Mouse (Mus musculus) gastrocnemius, postnatal 14 days (tissue): ENCODE results near the gene Nfya. TPM values are rescaled to one million over a fixed set of nuclear protein-coding genes. Genes with fewer than 3 reads are reported as not detected.
A peak's percentile ranks its signal among the peaks of the same experiment; 100 is the strongest.

Experiments used
- DNase-seq: peaks from one replicate; pipeline ENCODE4 v3.0.0; 2021; ENCODE audit warnings: mixed read lengths
- intact Hi-C: fragments of 180-260 bp; cut with DNase I; formaldehyde crosslinking; loops from one replicate; pipeline ENCODE4 v1.15.1; 2025; ENCODE audit warnings: low total_unique reads
- long read RNA-seq, 2 experiments: library from polyadenylated mRNA; stranded (forward); transcript quantifications; one replicate each; pipeline ENCODE4 v2.0.0; 2021
- total RNA-seq, 2 experiments: library from RNA; stranded (reverse); gene quantifications; 2 replicates each; pipeline ENCODE4 v1.2.3; 2021

Nfya gene
- 1 to 10 TPM; 9.1 to 9.3 TPM for total RNA-seq
- long read RNA-seq, experiment 1: 0 reads
- long read RNA-seq, experiment 2, partial matches to known transcripts: 0 of 1 reads
- long read RNA-seq, experiment 2, other reads (novel, unspliced or antisense): 1 of 1 reads

DNA sequence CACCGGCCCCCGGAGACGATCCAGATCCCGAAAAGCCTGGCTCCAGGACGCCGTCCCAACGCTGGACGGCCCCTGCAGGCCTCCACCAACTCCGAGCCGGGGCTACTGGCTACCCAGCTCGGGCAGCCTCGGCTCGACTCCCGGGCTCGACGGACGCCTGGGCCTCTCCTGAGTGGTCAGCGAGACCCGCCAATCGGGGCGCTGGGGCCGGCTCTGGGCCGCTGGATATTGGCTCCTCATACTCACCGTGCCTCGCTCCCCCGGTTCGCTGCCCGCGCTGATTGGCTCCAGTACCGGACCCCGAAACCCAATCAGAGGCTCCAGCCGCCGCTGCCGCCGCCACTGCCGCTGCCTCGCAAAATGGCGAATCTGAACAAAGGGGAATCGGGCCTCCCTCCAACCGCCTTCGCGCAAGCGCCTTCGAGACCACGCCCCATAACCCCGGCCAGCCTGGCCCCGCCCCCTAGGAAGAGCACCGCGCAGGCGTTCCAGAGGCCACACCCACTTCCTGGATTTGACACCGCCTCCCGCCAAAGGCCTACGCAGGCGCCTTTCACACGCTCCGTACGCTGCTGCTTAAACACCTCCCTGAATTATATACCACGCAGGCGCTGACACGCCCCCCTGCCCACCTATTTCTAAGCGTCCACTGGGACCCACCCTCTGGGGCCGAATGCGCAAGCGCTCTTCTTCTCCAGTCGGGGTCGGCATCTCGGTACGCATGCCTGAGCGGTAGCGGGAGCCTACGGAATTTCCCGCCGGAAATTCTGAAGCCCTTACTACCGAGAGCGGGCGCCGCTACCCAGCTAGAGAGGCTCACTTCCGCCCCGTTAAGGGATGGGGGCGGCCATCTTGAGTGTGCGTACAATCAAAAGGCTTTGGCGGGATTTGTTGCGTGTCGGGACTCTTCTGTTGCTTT is at the start of gene Nfya, which contains the start of gene Oard1:
TSS of gene Nfya (minus strand) at position 527 of the 919 bp plus-strand sequence.
TSS of gene Oard1 (plus strand) at position 635 of the 919 bp plus-strand sequence.
- intact Hi-C loops: no loop called here
- peak; percentile 100 for DNase-seq

DNA sequence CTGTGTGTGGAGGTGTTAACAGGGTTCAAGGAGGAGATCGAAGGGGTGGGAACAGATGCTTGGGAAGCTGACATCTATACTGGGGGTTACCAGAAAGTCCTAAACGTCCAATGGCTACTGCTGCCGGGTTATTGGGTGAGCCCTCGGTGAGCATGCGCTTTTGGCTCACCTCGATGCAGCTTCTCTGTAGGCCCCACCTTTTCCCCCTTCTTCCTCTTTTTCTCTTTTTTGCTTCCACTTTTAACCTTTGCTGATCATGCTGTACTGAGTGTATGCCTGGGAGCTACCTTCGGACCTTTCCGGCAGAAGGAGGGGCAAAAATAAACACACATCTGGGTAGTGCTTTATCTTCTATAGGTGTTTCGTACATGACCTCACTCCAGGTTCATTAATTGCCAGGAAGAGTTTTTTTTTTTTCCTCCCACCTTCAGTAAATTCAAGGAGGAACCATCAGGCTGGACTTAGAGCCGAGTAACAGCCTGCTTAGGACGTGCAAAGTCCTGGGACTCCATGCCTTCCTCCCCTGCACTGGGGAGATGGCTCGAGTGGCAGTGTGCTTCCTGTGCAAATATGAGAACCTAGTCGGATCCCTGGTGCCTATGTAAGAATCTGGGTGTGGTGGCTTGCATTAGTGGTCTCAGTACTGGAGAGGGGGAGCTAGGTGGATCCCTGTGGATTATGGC is 48.4 kb upstream of the Nfya start:
- DNase-seq: no peak
- intact Hi-C loops: no loop called here

DNA sequence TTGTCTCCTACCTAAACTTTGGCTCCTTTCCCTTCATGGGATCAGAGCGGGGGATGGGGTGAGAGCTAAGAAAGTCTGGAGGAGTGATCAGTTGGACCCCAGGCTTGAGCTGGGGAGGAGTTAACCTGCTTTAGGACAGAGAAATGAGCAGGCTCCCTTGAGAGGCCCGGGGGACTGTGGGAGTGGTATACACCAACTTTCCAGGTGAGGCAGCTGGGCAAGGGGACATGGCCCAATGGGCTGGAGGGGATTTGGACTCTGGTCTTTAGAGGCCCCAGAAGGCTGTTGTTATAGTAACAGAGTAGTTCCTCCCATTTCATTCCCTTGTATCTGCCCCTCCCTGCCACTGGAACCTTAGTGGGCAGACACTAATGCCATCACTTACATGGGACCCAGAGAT is 46.2 kb upstream of the Nfya start:
- intact Hi-C loops: no loop called here
- no peak for DNase-seq

DNA sequence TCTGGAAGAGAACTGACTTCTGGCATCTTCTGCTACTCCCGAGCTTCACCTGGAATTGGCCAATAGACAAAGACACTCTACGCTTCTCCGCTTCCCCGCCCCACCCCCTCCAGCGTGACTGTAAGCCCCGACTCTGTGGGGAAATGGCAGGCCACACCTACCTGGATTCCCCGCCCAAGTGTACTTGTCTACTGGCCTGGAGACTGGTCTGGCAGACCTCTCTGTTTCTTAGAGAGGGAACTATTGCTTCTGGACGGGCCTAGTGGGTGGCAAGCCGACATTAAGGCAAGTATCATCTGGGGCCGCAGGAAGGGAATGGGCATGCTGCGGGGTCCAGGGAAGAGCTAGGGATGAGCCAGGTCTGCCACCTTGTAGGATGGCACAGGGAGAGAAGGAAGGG is 45.0 kb upstream of the Nfya start, which contains the start of gene Unc5cl:
TSS of gene Unc5cl (plus strand) at position 214 of the 400 bp plus-strand sequence.
- intact Hi-C loops: no loop called here
- no peak for DNase-seq

DNA sequence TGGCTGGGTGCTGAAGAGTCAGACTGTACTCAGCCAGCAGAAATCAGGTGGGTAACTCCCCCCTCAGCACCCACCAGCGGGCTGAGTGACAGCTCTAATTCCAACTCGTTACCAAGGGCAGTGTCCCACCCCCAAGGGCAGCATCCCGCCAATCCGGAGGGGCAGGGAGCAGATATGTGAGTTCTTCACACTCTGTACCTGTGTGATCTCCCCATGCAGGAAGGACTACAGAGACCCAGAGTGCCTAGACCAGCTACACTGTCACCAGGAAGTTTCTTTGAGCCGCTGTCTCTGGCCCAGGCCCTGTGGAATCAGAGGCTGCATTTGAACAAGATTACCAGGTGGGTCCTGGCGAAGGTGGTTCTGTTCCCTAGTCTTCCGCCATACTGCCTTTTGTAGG is 44.5 kb upstream of the Nfya start:
- no peak for DNase-seq
- intact Hi-C loops: no loop called here

DNA sequence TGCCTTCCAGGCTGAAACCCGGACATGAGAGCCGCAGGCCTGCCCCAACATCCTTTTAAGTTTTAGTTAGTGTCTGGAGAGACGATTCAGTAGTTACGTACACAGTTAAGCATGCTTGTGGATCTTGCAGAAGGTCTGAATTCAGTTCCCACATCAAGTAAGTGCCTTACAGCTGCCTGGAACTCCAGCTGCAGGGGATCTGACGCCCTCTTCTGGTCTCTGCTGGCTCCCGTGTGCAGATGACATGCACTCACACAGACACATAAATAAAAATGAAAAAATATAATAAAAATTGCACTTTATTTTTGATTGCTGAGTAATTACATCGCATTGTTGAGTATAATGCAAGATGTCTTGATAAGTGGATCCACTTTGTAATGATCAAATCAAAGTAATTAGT is 43.8 kb upstream of the Nfya start:
- DNase-seq: no peak
- intact Hi-C loops: no loop called here

DNA sequence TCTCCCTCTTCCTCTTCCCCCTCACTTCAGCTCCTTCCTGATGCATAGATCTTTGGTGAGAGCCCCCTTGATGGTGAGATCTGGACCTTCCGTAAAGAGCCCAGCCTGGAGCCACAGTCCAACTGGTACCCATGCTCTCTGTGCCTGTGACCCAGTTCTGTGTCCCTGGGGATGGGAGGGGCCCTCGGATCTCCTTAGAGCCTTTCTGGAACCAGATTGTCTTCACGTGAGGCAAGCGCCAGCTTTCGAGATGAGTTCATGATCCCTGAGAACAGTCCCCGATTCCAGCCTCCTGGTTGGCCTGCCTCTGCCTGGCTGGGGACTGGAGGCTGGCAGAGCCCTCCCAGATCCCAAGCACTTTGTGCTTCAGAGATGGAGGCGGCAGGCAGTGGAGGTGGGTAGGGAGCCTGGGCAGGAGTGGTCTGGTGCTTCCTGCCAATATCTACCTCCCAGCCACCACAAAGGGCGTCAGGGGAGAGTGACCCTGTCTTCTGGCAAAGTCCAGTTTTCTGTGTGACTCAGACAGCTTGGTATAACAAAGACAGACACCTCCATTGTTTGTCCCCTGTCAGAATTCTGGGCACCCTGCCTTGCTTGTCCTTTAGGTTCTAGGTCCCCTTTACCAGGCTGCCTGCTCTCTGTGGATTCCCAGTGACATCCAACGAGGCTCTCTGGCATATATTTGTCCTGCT is 42.2 kb upstream of the Nfya start:
- no peak for DNase-seq
- intact Hi-C loops: no loop called here

DNA sequence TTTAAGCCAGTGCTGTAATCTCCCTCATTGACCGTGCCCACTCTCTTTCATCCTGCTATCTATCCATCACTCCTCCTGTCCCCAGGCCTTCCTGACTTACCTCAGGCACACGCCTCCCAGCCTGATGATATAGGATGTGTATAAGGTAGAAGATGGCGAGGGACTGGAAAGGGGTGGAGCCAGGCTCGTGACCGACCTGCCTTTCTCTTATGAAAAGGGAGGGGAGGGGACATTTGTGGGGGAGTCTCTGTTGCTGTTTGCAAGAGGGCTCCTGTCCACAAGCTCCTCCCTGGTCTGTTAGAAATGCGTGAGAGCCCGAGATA is 41.6 kb upstream of the Nfya start, which contains the start of gene Tspo2:
TSS of gene Tspo2 (minus strand) at position 170 of the 323 bp plus-strand sequence.
- intact Hi-C loops: no loop called here
- DNase-seq: no peak

DNA sequence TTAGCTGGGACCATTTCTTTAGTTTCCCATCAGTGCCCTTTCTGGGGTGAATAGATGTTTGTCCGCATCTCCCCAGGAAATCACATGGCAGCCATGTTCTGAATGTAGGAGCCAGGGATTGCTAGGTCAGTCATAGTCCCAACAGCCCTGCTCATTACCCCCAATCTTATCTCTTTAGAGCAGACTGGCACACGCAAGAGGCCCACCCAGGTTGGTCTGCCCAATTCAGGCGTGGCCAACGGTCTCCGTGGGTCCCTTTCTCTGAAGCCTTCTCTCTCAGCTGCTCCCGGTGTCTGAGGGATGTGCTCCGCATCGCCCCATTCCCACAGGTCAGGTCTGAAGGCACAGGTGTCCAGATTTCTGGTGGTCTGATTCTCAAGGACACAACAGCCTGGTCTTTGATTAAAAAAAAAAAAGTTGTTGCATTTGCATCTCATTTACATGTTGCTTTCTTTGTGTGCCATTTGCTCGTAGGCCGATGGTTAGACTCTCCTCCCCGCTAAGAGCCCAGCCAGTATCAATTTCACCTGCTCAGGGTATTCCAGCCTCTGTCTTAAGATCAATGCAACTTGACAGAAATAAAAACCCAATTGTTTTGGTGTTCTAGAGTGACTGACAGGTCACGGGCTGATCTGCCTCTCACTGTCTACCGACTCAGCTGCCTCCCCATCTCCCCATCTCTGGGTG is 41.1 kb upstream of the Nfya start:
- intact Hi-C loops: no loop called here
- DNase-seq: no peak

DNA sequence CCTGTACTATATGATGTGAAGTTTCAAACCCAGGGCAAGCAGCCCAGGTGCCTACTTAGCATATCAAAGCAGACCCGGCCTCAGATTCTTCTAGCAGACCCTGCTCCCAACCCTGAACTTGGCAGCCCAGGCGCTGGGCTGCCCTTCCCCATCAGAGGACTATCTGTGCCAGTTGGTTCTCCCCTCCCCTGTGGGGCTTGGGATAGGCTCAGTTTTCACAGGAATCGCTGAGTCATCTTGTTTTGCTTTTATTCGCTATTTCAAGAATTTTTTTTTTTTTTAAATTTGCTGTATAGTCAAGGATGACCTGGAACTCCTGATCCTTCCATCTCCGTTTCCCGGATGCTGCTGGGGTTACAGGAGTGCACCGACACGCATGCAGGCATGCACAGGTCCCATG is 38.0 kb upstream of the Nfya start:
- DNase-seq: no peak
- intact Hi-C loops: no loop called here

DNA sequence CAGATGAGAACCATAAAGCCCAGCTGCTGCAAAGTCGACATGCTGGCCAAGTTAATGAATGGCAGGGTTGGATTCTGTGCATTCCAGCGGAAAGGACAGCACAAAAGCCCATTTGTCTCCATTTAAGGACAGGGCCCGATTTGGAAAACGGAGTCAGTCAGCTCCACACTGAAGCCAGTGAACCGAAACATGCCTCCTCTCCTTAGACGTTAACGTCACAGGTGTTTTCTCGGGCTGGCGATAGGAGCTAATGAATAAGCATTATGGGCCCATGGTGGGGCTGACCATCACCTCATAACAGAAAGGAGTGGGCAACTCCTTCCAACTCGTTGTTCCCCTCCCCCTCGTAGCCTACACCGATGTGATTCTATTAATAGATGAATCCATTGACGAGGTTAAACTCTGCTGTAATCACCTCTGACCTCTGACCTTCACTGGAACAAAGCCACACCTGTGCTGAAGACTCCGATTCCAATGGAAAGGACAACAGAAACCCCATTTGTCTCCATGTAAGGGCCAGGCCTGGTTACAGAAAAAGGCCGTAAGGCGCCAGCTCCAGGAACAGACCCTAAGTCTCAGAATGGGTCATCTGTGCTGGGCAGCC is 33.9 kb upstream of the Nfya start:
- no peak for DNase-seq
- intact Hi-C loops: no loop called here

DNA sequence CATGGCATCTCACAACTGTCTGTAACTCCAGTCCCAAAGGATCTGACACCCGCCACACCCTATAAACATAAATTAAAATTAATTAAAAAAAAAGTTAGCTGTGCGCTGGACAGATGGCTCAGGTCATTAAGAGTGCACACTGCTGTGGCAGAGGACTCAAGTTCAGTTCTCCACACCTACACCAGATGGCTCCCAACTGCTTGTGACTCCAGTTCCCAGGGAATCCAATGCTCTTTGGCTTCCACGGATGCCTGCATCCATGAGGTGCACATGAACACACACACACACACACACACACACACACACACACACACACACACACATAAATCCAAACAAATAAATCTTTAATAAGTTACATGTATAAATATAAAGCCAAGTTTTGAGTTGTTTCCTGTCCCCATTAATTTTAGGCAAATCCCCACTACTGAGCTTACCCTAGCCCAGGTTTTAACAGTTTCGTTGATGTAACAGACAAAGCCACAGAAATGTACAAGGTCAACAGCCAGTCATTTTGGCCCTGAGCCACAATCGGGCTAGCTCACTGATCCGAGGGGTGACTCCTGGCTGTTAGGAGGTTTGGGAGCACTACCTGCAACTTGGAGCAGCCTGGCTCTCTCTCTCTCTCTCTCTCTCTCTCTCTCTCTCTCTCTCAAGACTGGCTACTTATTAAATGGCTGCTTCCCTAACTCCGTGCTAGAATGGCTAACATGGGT is 33.2 kb upstream of the Nfya start:
- no peak for DNase-seq
- intact Hi-C loops: no loop called here

DNA sequence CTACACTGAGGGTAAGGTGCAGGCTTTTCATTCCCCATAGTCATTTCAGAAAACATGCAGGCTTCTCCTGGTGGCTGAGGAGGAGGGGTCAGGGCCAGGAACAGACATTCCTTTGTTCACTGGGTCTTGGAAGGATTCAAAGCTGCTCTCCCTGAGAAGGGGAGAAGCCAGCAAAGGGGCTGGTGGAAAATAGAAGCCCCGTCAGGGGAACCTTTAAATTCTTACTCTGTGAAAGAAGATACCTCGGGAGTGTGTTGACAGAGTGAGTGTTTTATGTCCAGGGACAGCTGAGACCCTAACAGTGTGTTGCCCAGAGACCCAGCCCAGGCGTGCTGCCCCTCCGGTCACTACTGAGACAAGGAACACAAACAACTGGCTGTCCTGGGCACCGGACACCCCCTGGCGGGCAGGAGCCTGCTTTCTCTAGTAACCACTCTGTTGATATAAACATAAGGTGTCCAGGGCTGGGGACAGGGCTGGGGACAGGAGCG is 27.8 kb upstream of the Nfya start:
- DNase-seq: peak; percentile 68
- intact Hi-C loops: no loop called here

DNA sequence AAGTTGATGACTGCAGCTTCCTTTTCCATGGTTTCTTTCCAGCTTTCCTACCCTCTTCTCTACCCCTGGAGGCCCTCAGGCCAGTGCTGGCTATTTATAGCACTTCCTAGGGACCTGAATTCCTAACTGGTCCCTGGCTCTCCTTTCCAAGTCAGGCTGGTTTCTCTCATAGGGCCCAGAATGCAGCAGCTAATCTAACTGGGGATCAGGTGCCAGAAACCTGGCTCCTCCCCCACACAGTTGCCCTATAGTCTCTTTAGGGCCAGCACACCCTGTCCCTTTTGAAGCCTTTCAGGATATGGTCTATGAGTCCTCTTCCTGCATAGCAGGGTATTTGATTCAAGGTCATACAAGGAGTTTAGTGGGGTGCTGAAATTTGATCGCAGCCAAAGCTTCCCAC is 26.8 kb upstream of the Nfya start:
- intact Hi-C loops: no loop called here
- peak; percentile 43 for DNase-seq

DNA sequence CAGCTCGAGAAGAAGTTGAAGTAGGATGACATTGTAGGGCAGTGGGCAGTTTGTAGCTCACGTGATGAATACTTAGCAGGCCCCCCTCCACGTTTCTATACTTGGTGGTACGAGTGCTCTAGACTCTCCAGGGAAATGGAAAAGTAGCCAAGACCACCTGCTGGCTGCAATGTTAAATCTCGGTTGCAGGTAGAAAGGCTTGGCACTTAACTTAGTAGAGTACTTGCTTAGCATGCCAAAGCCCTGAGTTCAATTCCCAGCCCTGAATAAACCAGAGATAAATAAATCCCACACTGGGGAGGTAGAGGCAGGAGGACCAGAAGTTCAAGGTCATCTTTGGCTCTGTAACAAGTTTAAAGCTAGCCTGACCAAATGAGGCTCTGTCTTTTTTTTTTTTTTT is 24.8 kb upstream of the Nfya start:
- DNase-seq: no peak
- intact Hi-C loops: no loop called here

DNA sequence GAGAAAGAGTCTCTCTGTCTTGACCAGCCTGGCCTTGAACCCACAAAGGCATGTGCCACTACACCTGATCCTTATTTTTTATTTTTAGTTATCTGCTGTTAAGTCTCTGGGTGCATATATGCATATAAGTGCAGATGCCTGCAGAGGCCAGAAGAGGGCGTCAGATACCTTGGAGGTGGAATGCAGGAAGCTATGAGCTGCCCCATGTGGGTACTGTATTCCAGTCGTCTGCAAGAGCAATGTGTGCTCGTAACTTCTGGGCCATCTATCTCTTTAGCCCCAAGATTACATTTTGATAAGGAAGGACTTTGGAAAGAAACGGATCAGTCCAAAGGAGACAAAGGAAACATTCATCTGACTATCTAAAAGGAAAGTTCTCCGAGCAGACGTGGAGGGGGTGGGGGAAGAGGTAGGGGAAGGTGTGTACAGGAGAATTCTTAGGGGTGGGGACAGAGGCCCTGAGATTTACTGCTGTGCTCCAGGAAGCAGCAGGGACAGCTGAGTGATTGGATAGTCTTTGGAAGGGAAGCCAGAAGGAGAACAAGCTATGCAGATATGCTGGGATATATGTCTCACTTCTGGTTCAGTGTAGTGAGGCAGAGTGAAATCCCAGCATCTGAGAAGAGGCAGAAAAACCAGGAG is 24.1 kb upstream of the Nfya start:
- intact Hi-C loops: no loop called here
- DNase-seq: no peak

DNA sequence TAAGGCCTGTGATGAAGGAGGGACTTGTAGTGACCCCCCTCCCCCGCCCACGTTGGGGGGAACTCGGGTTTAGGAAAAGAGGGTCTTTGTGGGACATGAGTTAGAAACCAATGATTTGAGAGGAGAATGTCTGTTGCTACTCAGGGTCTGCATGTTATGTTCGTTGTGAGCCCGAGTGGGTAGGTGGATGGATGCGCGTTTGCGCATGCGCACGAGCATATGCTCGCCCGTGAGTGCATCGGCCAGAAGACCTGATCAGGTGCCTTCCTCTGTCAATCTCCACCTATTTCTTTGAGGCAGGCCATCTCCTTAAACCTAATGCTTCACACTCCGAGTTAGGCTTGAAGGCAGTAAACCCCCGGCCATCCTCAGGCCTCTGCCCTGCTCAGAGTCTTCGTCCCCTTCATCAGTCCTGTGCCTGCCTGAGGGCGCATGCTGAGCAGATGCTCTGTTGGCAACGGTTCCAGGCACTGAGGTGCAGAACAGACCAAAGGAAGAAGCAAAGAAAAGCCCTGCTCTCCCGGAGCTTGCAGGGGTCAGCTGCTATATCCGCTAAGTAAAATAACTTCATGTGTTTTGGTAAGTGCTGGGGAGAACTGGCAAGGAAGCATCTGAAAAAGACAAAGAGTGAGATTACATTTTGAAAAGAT is 23.4 kb upstream of the Nfya start:
- no peak for DNase-seq
- intact Hi-C loops: no loop called here
